Mouse (Mus musculus) forebrain, embryonic 15.5 days (tissue): ENCODE results near the gene Tipin. TPM values are rescaled to one million over a fixed set of nuclear protein-coding genes. Genes with fewer than 3 reads are reported as not detected.

ENCODE experiments used
- ATAC-seq: fragments of 200-750 bp; cut with Nextera tagmentation; replicated peaks from 2 replicates; pipeline ENCODE4 v1.8.0; 2017; ENCODE audit warnings: mild to moderate bottlenecking, moderate TSS enrichment, moderate library complexity
- H3K27ac ChIP-seq: fragments of 300-500 bp; sonication (generic); replicated peaks from 2 replicates; pipeline ENCODE4 v1.5.1; 2015; ENCODE audit warnings: mild to moderate bottlenecking, inconsistent platforms
- H3K27me3 ChIP-seq: fragments of 300-500 bp; sonication (generic); 2 replicates; pipeline ENCODE4 v1.6.1; 2015; ENCODE audit warnings: inconsistent platforms
- H3K36me3 ChIP-seq: fragments of 300-500 bp; sonication (generic); 2 replicates; pipeline ENCODE4 v1.6.1; 2015; ENCODE audit warnings: mild to moderate bottlenecking, inconsistent platforms
- H3K4me1 ChIP-seq: fragments of 300-500 bp; sonication (generic); 2 replicates; pipeline ENCODE4 v1.6.1; 2015; ENCODE audit warnings: inconsistent platforms
- H3K4me2 ChIP-seq: fragments of 300-500 bp; sonication (generic); replicated peaks from 2 replicates; pipeline ENCODE4 v1.6.1; 2015; ENCODE audit warnings: mild to moderate bottlenecking, inconsistent platforms
- H3K4me3 ChIP-seq: fragments of 300-500 bp; sonication (generic); 2 replicates; pipeline ENCODE4 v1.5.1; 2015; ENCODE audit warnings: mild to moderate bottlenecking, inconsistent platforms
- H3K9ac ChIP-seq: fragments of 300-500 bp; sonication (generic); replicated peaks from 2 replicates; pipeline ENCODE4 v1.6.1; 2015; ENCODE audit warnings: mild to moderate bottlenecking, inconsistent platforms
- H3K9me3 ChIP-seq: fragments of 300-500 bp; sonication (generic); 2 replicates; pipeline ENCODE4 v1.6.1; 2016; ENCODE audit warnings: inconsistent platforms
- WGBS: fragments of 180-500 bp; shearing (Covaris S2); methylation state at CpG from one replicate; pipeline ENCODE4 v1.1.7; 2015; ENCODE audit warnings: mixed read lengths; 5-methylcytosine and 5-hydroxymethylcytosine counted together
- polyA plus RNA-seq: library from polyadenylated mRNA; unstranded; fragments of >200 nt; fragmentation: Nextera tagmentation; extraction: Ambion mirVana; gene quantifications from 2 replicates; pipeline ENCODE4 v1.2.1, GENCODE M21; 2015

The Tipin gene
- polyA plus RNA-seq: 130 TPM in 2 replicates

GRCm38 (mm10) chr9:64281105-64281780 is at the start of gene Tipin:
Gene Tipin (plus strand): TSS chr9:64281581.
- peak within 1 kb of the TSS; percentile 91 for H3K9ac ChIP-seq
- H3K4me3 ChIP-seq: peak within 1 kb of the TSS; percentile 83
- H3K4me2 ChIP-seq: peak within 1 kb of the TSS; percentile 61
- no peaks in the 10 kb centered on the region for H3K9me3 ChIP-seq
- H3K36me3 ChIP-seq: no peaks in the 10 kb centered on the region
- H3K27me3 ChIP-seq: no peaks in the 10 kb centered on the region
- peak within 1 kb of the TSS; percentile 88 for H3K27ac ChIP-seq
- WGBS: 3% methylated on average over 46 of the region's 46 CpGs
- H3K4me1 ChIP-seq: peaks cover 10% of the 10 kb centered on the region
- peak; percentile 95 for ATAC-seq

GRCm38 (mm10) chr9:64231674-64232073 is 49.7 kb upstream of the Tipin start:
- H3K4me3 ChIP-seq: no peak overlapping the region
- peak overlapping the region; percentile 65 for H3K27ac ChIP-seq
- H3K4me2 ChIP-seq: no peak overlapping the region
- no peak overlapping the region for H3K9ac ChIP-seq
- no peak for ATAC-seq
- H3K9me3 ChIP-seq: no peaks in the 10 kb centered on the region
- H3K27me3 ChIP-seq: no peaks in the 10 kb centered on the region
- no peaks in the 10 kb centered on the region for H3K36me3 ChIP-seq
- WGBS: 71% methylated on average over 3 of the region's 3 CpGs
- peaks cover 13% of the 10 kb centered on the region for H3K4me1 ChIP-seq

- Histone ChIP-seq H3K9ac (no peak overlapping the region), H3K36me3 (no peaks in the 10 kb centered on the region), H3K27me3 (no peaks in the 10 kb centered on the region), H3K4me1 (peaks cover 13% of the 10 kb centered on the region), H3K9me3 (no peaks in the 10 kb centered on the region), H3K4me2 (no peak overlapping the region), H3K4me3 (no peak overlapping the region), H3K27ac (peak overlapping the region; percentile 65)
- no peak for ATAC-seq
- WGBS: 40% methylated on average over 9 of the region's 9 CpGs
Observed at GRCm38 (mm10) chr9:64232257-64232957, 49.0 kb upstream of the Tipin start.

DNA sequence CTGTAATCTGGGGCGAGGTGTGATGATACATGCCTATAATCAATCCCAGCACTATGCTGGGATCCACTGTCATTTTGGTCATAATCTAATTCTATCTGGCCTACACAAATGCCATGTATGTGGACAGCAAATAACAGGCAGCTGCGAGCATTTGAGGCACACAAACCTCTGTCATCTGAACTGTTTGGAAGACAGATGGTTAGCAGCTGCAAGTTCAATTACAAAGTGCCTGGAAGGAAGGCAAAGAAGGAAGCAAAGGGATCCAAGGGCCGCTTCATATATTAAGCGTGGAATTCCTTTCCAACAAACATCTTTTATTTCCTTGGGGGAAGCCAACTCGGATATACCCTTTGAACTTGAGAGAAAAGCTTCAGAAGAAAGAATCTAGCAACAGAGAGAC is 47.7 kb upstream of the Tipin start:
- Histone ChIP-seq H3K27ac (no peak overlapping the region), H3K9ac (no peak overlapping the region), H3K9me3 (no peaks in the 10 kb centered on the region), H3K36me3 (no peaks in the 10 kb centered on the region), H3K4me1 (peaks cover 13% of the 10 kb centered on the region), H3K4me2 (no peak overlapping the region), H3K4me3 (no peak overlapping the region), H3K27me3 (no peaks in the 10 kb centered on the region)
- 66% methylated on average over 5 of the region's 5 CpGs for WGBS
- no peak for ATAC-seq

DNA sequence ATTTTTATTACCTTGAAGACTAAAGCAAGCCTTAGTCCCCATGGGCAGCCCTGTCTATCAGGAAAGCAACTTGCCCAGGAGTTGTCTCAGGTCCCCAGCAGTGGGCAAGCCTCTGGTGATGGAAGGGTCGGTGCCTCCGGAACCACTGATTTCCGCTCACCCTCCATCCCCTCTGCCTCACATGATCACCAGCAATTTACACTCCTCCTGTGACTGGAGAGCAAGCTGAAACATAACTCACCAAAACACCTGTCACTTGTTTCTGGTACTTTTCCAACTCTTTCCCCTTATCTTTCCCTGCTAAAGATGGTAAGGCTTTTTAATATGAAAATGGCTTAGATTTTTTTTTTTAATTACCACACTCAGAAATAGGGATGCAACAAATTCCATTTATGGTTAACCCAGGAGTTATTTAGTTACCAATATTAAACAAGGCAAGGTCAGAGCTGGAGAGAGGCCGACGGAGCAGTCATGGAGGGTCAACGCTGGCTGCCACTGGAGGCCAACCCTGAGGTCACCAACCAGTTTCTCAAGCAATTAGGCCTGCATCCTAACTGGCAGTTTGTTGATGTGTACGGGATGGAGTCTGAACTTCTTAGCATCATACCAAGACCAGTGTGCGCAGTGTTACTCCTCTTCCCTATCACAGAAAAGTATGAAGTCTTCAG is 46.5 kb upstream of the Tipin start, which contains the start of gene Uchl4:
Uchl4 (plus strand) TSS at position 434 of the 668 bp plus-strand sequence.
- H3K9ac ChIP-seq: no peak within 1 kb of the TSS
- no peak within 1 kb of the TSS for H3K4me3 ChIP-seq
- 96% methylated on average over 8 of the region's 8 CpGs for WGBS
- H3K4me1 ChIP-seq: peaks cover 9% of the 10 kb centered on the region
- H3K9me3 ChIP-seq: no peaks in the 10 kb centered on the region
- no peak within 1 kb of the TSS for H3K27ac ChIP-seq
- H3K36me3 ChIP-seq: no peaks in the 10 kb centered on the region
- no peaks in the 10 kb centered on the region for H3K27me3 ChIP-seq
- ATAC-seq: no peak
- no peak within 1 kb of the TSS for H3K4me2 ChIP-seq

- Histone ChIP-seq H3K27ac (no peak overlapping the region), H3K4me1 (peaks cover 9% of the 10 kb centered on the region), H3K36me3 (no peaks in the 10 kb centered on the region), H3K4me3 (no peak overlapping the region), H3K4me2 (no peak overlapping the region), H3K27me3 (no peaks in the 10 kb centered on the region), H3K9me3 (no peaks in the 10 kb centered on the region), H3K9ac (no peak overlapping the region)
- no peak for ATAC-seq
- 97% methylated on average over 7 of the region's 7 CpGs for WGBS
Observed at GRCm38 (mm10) chr9:64236056-64236455, 45.3 kb upstream of the Tipin start.

GRCm38 (mm10) chr9:64240116-64240515 is 41.3 kb upstream of the Tipin start:
- no peaks in the 10 kb centered on the region for H3K27me3 ChIP-seq
- H3K27ac ChIP-seq: no peak overlapping the region
- 49% methylated on average over 2 of the region's 2 CpGs for WGBS
- no peak for ATAC-seq
- H3K4me3 ChIP-seq: no peak overlapping the region
- H3K4me1 ChIP-seq: 0 out of 2 replicates have a peak, but pooled peaks cover 3% of the 10 kb centered on the region
- no peaks in the 10 kb centered on the region for H3K36me3 ChIP-seq
- no peaks in the 10 kb centered on the region for H3K9me3 ChIP-seq
- no peak overlapping the region for H3K9ac ChIP-seq
- H3K4me2 ChIP-seq: no peak overlapping the region

DNA sequence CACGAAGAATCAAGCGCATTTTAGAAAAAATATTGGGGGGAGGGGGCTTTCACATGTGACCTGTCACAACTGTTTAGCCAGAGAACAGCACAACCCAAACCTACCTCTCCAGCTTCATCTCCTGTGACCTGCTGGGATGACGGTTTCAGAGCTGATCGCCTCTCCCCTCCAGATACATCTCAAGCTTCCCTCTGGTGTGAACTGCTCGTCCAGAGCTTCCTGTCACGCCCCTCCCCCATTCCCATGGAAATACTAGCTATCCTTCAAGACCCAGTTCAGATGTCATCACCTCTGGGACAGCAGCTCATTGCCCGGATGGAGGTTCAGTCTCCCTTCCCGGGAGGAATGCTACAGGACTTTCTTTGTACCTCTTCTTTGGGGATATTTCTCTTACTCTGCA is 40.7 kb upstream of the Tipin start:
- Histone ChIP-seq H3K4me1 (0 out of 2 replicates have a peak, but pooled peaks cover 3% of the 10 kb centered on the region), H3K27ac (no peak overlapping the region), H3K36me3 (no peaks in the 10 kb centered on the region), H3K9ac (no peak overlapping the region), H3K4me3 (no peak overlapping the region), H3K9me3 (no peaks in the 10 kb centered on the region), H3K27me3 (no peaks in the 10 kb centered on the region), H3K4me2 (no peak overlapping the region)
- WGBS: 77% methylated on average over 8 of the region's 8 CpGs
- no peak for ATAC-seq

- H3K36me3 ChIP-seq: no peaks in the 10 kb centered on the region
- no peaks in the 10 kb centered on the region for H3K27me3 ChIP-seq
- no peak overlapping the region for H3K4me2 ChIP-seq
- H3K4me3 ChIP-seq: no peak overlapping the region
- 85% methylated on average over 6 of the region's 6 CpGs for WGBS
- H3K9ac ChIP-seq: no peak overlapping the region
- no peaks in the 10 kb centered on the region for H3K9me3 ChIP-seq
- no peak overlapping the region for H3K27ac ChIP-seq
- 0 out of 2 replicates have a peak, but pooled peaks cover 3% of the 10 kb centered on the region for H3K4me1 ChIP-seq
- ATAC-seq: no peak
Observed at GRCm38 (mm10) chr9:64242381-64242831, 39.0 kb upstream of the Tipin start.

GRCm38 (mm10) chr9:64249371-64249770 is 32.0 kb upstream of the Tipin start:
- 91% methylated on average over 1 of the region's 1 CpGs for WGBS
- ATAC-seq: no peak

DNA sequence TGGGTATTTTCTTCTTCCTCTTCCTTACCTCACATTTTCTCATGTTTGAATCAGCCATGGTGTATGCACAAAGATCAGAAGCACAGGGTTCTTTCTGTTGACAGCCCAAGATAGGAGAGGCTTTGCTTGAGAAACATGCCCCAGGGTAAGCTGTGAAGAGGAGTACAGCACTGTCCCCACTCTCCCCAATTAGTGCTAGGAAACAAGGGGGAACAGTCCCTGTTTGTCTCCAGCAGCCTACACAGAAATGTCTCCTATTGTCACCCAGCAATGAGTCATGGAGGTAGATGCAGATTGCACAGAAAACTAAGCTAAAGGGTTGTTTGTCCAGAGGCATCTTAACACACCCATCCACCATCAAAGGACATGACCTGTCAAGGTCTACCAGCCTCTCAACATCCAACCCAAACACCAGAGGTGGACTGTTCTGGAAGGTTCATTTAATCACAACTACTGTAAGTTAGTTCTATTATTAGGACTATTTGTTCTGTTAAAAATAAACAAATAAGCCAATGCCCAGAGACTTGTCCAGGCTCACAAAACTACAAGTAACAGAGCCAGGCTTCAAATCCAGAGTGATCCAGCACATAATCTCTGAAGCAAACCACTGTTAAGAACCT is 31.2 kb upstream of the Tipin start:
- Histone ChIP-seq H3K4me3 (no peak overlapping the region), H3K9ac (no peak overlapping the region), H3K9me3 (no peaks in the 10 kb centered on the region), H3K36me3 (no peaks in the 10 kb centered on the region), H3K27me3 (no peaks in the 10 kb centered on the region), H3K27ac (no peak overlapping the region), H3K4me1 (peaks cover 15% of the 10 kb centered on the region), H3K4me2 (no peak overlapping the region)
- no peak for ATAC-seq

More at GRCm38 (mm10) chr9:64249371-64249770, 32.0 kb upstream of the Tipin start:
- Histone ChIP-seq H3K27me3 (no peaks in the 10 kb centered on the region), H3K4me2 (no peak overlapping the region), H3K4me1 (peaks cover 15% of the 10 kb centered on the region), H3K4me3 (no peak overlapping the region), H3K9ac (no peak overlapping the region), H3K9me3 (no peaks in the 10 kb centered on the region), H3K36me3 (no peaks in the 10 kb centered on the region), H3K27ac (no peak overlapping the region)

DNA sequence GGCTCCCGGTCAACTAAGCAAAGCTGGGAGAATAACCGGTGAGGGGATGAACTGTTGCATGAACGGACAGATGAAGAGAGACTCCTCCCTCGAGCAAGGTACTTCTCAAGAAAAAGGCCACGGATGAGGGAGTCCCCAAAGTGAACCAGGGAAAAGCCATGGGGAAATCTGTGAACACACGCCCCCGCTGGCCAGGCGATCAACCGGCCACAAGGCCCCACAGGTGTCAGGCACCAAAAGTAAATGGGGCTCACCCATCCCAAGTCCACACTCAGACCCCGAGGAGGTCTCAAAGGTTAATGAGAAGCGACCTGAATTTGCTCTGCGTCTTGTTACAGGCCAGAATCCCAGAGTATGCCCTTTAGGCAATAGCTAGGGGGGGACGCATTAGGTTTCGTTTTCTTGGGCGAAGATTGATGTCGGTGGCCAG is 28.8 kb upstream of the Tipin start:
- peaks cover 15% of the 10 kb centered on the region for H3K4me1 ChIP-seq
- H3K27ac ChIP-seq: peak overlapping the region; percentile 90
- peak overlapping the region; percentile 84 for H3K4me3 ChIP-seq
- no peak for ATAC-seq
- under 1% methylated on average over 16 of the region's 16 CpGs for WGBS
- peak overlapping the region; percentile 85 for H3K4me2 ChIP-seq
- peak overlapping the region; percentile 76 for H3K9ac ChIP-seq
- H3K36me3 ChIP-seq: no peaks in the 10 kb centered on the region
- no peaks in the 10 kb centered on the region for H3K27me3 ChIP-seq
- no peaks in the 10 kb centered on the region for H3K9me3 ChIP-seq
